Mouse (Mus musculus) lung, embryonic 16.5 days (tissue): ENCODE data around the gene Mon1a. TPM values are rescaled to one million over a fixed set of nuclear protein-coding genes. Genes with fewer than 3 reads are reported as not detected.

ENCODE experiments used
- polyA plus RNA-seq: library from polyadenylated mRNA; unstranded; fragments of >200 nt; fragmentation: Nextera tagmentation; extraction: Ambion mirVana; gene quantifications from 2 replicates; pipeline ENCODE4 v1.2.1, GENCODE M21; 2015

Mon1a gene
- polyA plus RNA-seq, 1 experiment from 2014 or later: 12.5 TPM

Other genes with a start within 250 kb of the Mon1a start
- gene Slc38a3, start 218.6 kb upstream of the Mon1a start, polyA plus RNA-seq: 4.5 and 5.4 TPM in 2 replicates
- 0.65 and 1.2 TPM in 2 replicates for gene Gnat1, start 208.4 kb upstream of the Mon1a start, polyA plus RNA-seq
- gene Sema3f, start 177.7 kb upstream of the Mon1a start, polyA plus RNA-seq: 10.4 and 11.8 TPM in 2 replicates
- gene Rbm5, start 117.2 kb upstream of the Mon1a start, polyA plus RNA-seq: 212 and 220 TPM in 2 replicates
- 70.0 and 70.2 TPM in 2 replicates for gene Rbm6, start 14.9 kb upstream of the Mon1a start, polyA plus RNA-seq
- 3.5 and 6.0 TPM in 2 replicates for gene Mst1r, start 18.7 kb downstream of the Mon1a start, polyA plus RNA-seq
- not detected in 2 replicates for gene Actl11, start 40.3 kb downstream of the Mon1a start, polyA plus RNA-seq
- 2.0 and 2.5 TPM in 2 replicates for gene Camkv, start 47.5 kb downstream of the Mon1a start, polyA plus RNA-seq
- gene Traip, start 62.0 kb downstream of the Mon1a start, polyA plus RNA-seq: 24.0 and 24.3 TPM in 2 replicates
- gene Uba7, start 87.4 kb downstream of the Mon1a start, polyA plus RNA-seq: 20.6 and 24.2 TPM in 2 replicates
- gene Gm20661, start 94.9 kb downstream of the Mon1a start, polyA plus RNA-seq: 3.4 and 4.8 TPM in 2 replicates
- 64.3 and 71.1 TPM in 2 replicates for gene Inka1, start 97.7 kb downstream of the Mon1a start, polyA plus RNA-seq
- gene Cdhr4, start 104.3 kb downstream of the Mon1a start, polyA plus RNA-seq: 7.7 and 9.4 TPM in 2 replicates
- 0.36 and 0.75 TPM in 2 replicates for gene Gm20662, start 108.2 kb downstream of the Mon1a start, polyA plus RNA-seq
- gene Ip6k1, start 114.3 kb downstream of the Mon1a start, polyA plus RNA-seq: 55.3 and 57.5 TPM in 2 replicates
- 25.6 and 26.5 TPM in 2 replicates for gene Gmppb, start 161.1 kb downstream of the Mon1a start, polyA plus RNA-seq
- gene Amigo3, start 165.0 kb downstream of the Mon1a start, polyA plus RNA-seq: 2.5 and 3.0 TPM in 2 replicates
- 0.41 and 1.2 TPM in 2 replicates for gene Mst1, start 192.3 kb downstream of the Mon1a start, polyA plus RNA-seq
- 24.9 and 27.1 TPM in 2 replicates for gene Rnf123, start 195.2 kb downstream of the Mon1a start, polyA plus RNA-seq
- 53.1 and 59.9 TPM in 2 replicates for gene Apeh, start 206.5 kb downstream of the Mon1a start, polyA plus RNA-seq